Mouse (Mus musculus) cerebellum, postnatal 36 days (tissue): ENCODE measurements around the gene Tmem108.

ENCODE experiments used
- DNase-seq, 2 experiments: peaks; one replicate each; pipeline ENCODE4 v3.0.0; 2021 to 2022; ENCODE audit warnings: mixed read lengths in 2 of 2

Tmem108 gene

GRCm38 (mm10) chr9:103626156-103626555 lies 135.5 kb downstream of the Tmem108 start:
- DNase-seq = no peak

GRCm38 (mm10) chr9:103624649-103625048 lies 137.0 kb downstream of the Tmem108 start:
- peak; percentile 69 to 81 for DNase-seq

- no peak for DNase-seq
Measured at GRCm38 (mm10) chr9:103623560-103624316, 137.9 kb downstream of the Tmem108 start.

GRCm38 (mm10) chr9:103622988-103623387 lies 138.6 kb downstream of the Tmem108 start:
- peak in 1 of 2 experiments; percentile 37 for DNase-seq

GRCm38 (mm10) chr9:103621870-103622269 lies 139.8 kb downstream of the Tmem108 start:
- no peak for DNase-seq

GRCm38 (mm10) chr9:103620517-103621212 lies 141.0 kb downstream of the Tmem108 start:
- no peak for DNase-seq

- DNase-seq = no peak
Measured at GRCm38 (mm10) chr9:103614260-103614659, 147.4 kb downstream of the Tmem108 start.

GRCm38 (mm10) chr9:103608161-103609058 lies 153.2 kb downstream of the Tmem108 start:
- no peak for DNase-seq

- no peak for DNase-seq
Measured at GRCm38 (mm10) chr9:103606056-103606455, 155.6 kb downstream of the Tmem108 start.

GRCm38 (mm10) chr9:103603792-103604191 lies 157.8 kb downstream of the Tmem108 start:
- no peak for DNase-seq

- DNase-seq = no peak
Measured at GRCm38 (mm10) chr9:103601878-103602277, 159.8 kb downstream of the Tmem108 start.

GRCm38 (mm10) chr9:103600834-103601233 lies 160.8 kb downstream of the Tmem108 start:
- peak in 1 of 2 experiments; percentile 41 for DNase-seq

GRCm38 (mm10) chr9:103599908-103600307 lies 161.7 kb downstream of the Tmem108 start:
- no peak for DNase-seq

GRCm38 (mm10) chr9:103597861-103598260 lies 163.8 kb downstream of the Tmem108 start:
- DNase-seq = no peak

- peak; percentile 47 to 59 for DNase-seq
Measured at GRCm38 (mm10) chr9:103595190-103595837, 166.3 kb downstream of the Tmem108 start.

- DNase-seq = no peak
Measured at GRCm38 (mm10) chr9:103594423-103595189, 167.0 kb downstream of the Tmem108 start.

GRCm38 (mm10) chr9:103593079-103593478 lies 168.6 kb downstream of the Tmem108 start:
- DNase-seq = no peak

GRCm38 (mm10) chr9:103591962-103592361 lies 169.7 kb downstream of the Tmem108 start:
- DNase-seq = peak; percentile 56 to 62

GRCm38 (mm10) chr9:103590801-103591200 lies 170.8 kb downstream of the Tmem108 start:
- peak in 1 of 2 experiments; percentile 46 for DNase-seq

GRCm38 (mm10) chr9:103584865-103585264 lies 176.8 kb downstream of the Tmem108 start:
- no peak for DNase-seq

GRCm38 (mm10) chr9:103582249-103582961 lies 179.2 kb downstream of the Tmem108 start:
- peak in 1 of 2 experiments; percentile 19 for DNase-seq
